Mouse (Mus musculus) bone marrow, adult 2 months (tissue): ENCODE measurements at regions not wholly inside any gene's neighbourhood (a gene's known extent, or its start where the extent isn't known, plus 50 kb on each side); places are given as distances from the start of the nearest gene placed in this dataset.

ENCODE experiments used
- CTCF ChIP-seq: fragments of 200-500 bp; IDR thresholded peaks from 2 replicates; pipeline ENCODE4 v1.5.1; 2011; ENCODE audit warnings: low read length, control low read depth; ENCODE audit not compliant: control insufficient read depth, insufficient read depth
- POLR2A ChIP-seq: fragments of 200-500 bp; IDR thresholded peaks from 2 replicates; pipeline ENCODE4 v1.6.1; 2011; ENCODE audit warnings: low read depth, mild to moderate bottlenecking, control low read depth, low read length, borderline replicate concordance; ENCODE audit not compliant: control insufficient read depth

GRCm38 (mm10) chr11:31783506-31784063, 88.4 kb upstream of the Cpeb4 start:
- TF ChIP-seq CTCF (no peak), POLR2A (no peak)
